Mouse (Mus musculus): ENCODE measurements around the gene Map3k4. TPM values are rescaled to one million over a fixed set of nuclear protein-coding genes. Genes with fewer than 3 reads are reported as not detected.

The Map3k4 gene
- polyA plus RNA-seq, 1 experiment, result 19.6 TPM

DNA sequence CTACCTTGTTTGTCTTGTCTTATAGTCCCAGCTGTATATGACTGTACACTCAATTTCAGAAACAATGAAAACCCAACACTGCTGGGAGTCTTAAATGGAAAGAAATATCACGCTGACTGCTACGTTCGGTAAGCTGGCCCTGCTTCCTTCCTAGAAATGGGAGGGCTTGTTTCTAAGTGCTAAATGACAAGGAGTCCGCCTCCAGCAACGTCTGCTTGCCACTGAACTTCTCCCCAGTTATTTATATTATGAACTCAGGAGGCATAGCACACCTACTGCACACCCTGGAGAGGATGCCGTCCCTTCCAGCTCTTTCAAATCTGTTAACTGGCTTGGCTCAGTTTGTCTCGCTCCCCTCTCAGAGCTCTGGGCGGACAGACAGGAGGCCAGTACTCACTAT, 105.2 kb downstream of the Map3k4 start:
- TF ChIP-seq SRF (IDR thresholded peaks at IDR 0.05; ENCODE audit: control insufficient read depth, insufficient read length, low read depth), result no peak
- no peak for TF ChIP-seq E2F4 (IDR thresholded peaks at IDR 0.05; ENCODE audit: insufficient read depth)
- Histone ChIP-seq H3K36me3 (ENCODE audit: control insufficient read depth, insufficient read depth) (peaks cover 7% of the 10 kb centered on the region), H3K4me3 (no peak overlapping the region), H3K4me2 (ENCODE audit: low read depth) (no peak overlapping the region), H3K27me3 (ENCODE audit: control insufficient read depth, insufficient read depth, insufficient read length) (no peaks in the 10 kb centered on the region), H3K79me2 (ENCODE audit: control insufficient read depth, insufficient read depth) (no peaks in the 10 kb centered on the region), H3ac (ENCODE audit: control insufficient read depth, insufficient read length) (no peak overlapping the region)

DNA sequence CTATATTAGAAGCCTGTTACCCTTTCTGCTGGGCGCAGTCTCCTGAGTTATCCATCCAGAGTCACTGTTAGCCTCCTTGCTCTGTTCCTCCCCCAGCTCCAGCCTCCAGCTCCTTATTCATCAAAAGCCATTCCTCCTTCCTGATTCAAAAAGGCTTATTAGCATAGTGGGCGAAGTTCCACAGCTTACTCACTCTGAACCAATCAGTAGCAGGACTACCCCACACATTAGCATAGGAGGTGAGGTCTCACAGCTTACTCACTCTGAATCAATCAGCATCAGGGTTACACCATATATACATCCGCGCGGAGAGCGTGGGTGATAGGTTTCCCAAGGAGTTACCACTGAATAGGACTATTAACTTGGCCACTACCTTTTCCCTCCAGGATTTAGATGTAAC, 106.3 kb downstream of the Map3k4 start:
- Histone ChIP-seq H3K4me2 (ENCODE audit: low read depth) (no peak overlapping the region), H3ac (ENCODE audit: control insufficient read depth, insufficient read length) (no peak overlapping the region), H3K27me3 (ENCODE audit: control insufficient read depth, insufficient read depth, insufficient read length) (no peaks in the 10 kb centered on the region), H3K4me3 (no peak overlapping the region), H3K36me3 (ENCODE audit: control insufficient read depth, insufficient read depth) (peaks cover 4% of the 10 kb centered on the region), H3K79me2 (ENCODE audit: control insufficient read depth, insufficient read depth) (no peaks in the 10 kb centered on the region)
- TF ChIP-seq CEBPB (IDR thresholded peaks at IDR 0.05; ENCODE audit: insufficient read depth, poor library complexity, severe bottlenecking), result no peak
- TF ChIP-seq MYOG (IDR thresholded peaks at IDR 0.05; ENCODE audit: control insufficient read depth in 1 of 3, insufficient read depth in 1 of 3, insufficient read length in 2 of 3, low read depth in 2 of 3), result no peak
- TF ChIP-seq SRF (IDR thresholded peaks at IDR 0.05; ENCODE audit: control insufficient read depth, insufficient read length, low read depth), result no peak
- TF ChIP-seq POLR2A (IDR thresholded peaks at IDR 0.05; ENCODE audit: insufficient read length, low read depth), result no peak
- TF ChIP-seq TCF12 (IDR thresholded peaks at IDR 0.05; ENCODE audit: insufficient read depth, poor library complexity, severe bottlenecking), result no peak
- no peak for TF ChIP-seq E2F4 (IDR thresholded peaks at IDR 0.05; ENCODE audit: insufficient read depth)

DNA sequence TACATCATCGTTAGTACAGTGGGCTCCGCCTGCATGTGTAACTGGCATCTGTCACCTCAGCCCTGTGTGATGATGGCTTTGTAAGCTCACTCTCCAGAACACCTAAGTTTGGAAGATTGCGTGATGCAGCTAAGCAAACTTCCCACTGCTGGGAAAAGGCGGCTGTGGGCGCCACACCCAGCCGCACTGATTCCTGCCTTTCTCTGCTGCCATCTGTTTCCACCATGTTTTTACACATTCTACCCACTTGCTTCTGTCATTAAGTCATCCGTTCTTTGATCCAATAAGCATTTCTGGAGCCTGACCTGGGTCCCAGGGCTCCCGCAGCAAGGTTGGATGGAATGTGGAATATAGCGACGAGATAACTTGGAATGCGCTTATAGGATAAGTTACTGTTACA, 106.7 kb downstream of the Map3k4 start:
- Histone ChIP-seq H3ac (ENCODE audit: control insufficient read depth, insufficient read length) (no peak overlapping the region), H3K4me3 (no peak overlapping the region), H3K36me3 (ENCODE audit: control insufficient read depth, insufficient read depth) (no peaks in the 10 kb centered on the region), H3K79me2 (ENCODE audit: control insufficient read depth, insufficient read depth) (no peaks in the 10 kb centered on the region), H3K27me3 (ENCODE audit: control insufficient read depth, insufficient read depth, insufficient read length) (no peaks in the 10 kb centered on the region), H3K4me2 (ENCODE audit: low read depth) (no peak overlapping the region)
- TF ChIP-seq POLR2A (IDR thresholded peaks at IDR 0.05; ENCODE audit: insufficient read length, low read depth) (no peak), CEBPB (IDR thresholded peaks at IDR 0.05; ENCODE audit: insufficient read depth, poor library complexity, severe bottlenecking) (no peak), SRF (IDR thresholded peaks at IDR 0.05; ENCODE audit: control insufficient read depth, insufficient read length, low read depth) (no peak), TCF12 (IDR thresholded peaks at IDR 0.05; ENCODE audit: insufficient read depth, poor library complexity, severe bottlenecking) (no peak), POLR2AphosphoS2 (IDR thresholded peaks at IDR 0.05; ENCODE audit: insufficient read length, low read depth) (no peak), MYOD1 (IDR thresholded peaks at IDR 0.05; ENCODE audit: control insufficient read depth in 1 of 3, insufficient read length in 2 of 3, low read depth in 2 of 3) (no peak), REST (IDR thresholded peaks at IDR 0.05; ENCODE audit: insufficient read depth, insufficient read length) (no peak), TCF3 (IDR thresholded peaks at IDR 0.05; ENCODE audit: insufficient read length, low read depth) (no peak), E2F4 (IDR thresholded peaks at IDR 0.05; ENCODE audit: insufficient read depth) (no peak), MYOG (IDR thresholded peaks at IDR 0.05; ENCODE audit: control insufficient read depth in 1 of 3, insufficient read depth in 1 of 3, insufficient read length in 2 of 3, low read depth in 2 of 3) (no peak), MAX (IDR thresholded peaks at IDR 0.05; ENCODE audit: low read depth) (no peak), USF1 (IDR thresholded peaks at IDR 0.05; ENCODE audit: low read depth) (no peak)

DNA sequence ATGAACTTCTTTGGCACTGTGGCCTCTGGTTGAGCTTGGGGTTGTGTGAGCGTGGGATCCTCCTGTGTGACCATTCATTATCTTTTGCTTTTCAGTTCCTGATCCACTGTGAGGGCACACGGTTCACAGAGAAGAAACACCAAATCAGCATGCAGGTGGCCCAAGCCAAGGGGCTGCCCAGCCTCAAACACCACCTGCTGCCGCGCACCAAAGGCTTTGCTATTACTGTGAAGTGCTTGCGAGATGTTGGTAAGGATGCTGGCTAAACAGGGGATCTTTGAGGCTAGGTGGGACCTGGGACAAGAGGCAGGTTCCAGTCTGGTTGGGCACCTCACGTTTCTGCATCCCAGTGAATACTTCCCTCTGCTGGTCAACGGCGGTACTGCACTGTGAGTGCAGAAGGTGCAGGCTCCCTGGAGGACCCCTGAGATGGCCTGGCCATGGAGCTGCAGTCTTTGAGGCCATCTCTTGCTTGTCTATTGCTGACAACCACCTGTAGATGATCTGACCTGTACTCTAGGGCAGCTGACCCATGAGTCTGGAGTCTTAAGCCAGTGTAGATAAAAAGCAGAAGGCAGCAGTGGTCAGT, 108.0 kb downstream of the Map3k4 start:
- H3ac ChIP-seq (ENCODE audit: control insufficient read depth, insufficient read length), result no peak overlapping the region
- no peaks in the 10 kb centered on the region for H3K27me3 ChIP-seq (ENCODE audit: control insufficient read depth, insufficient read depth, insufficient read length)
- H3K4me3 ChIP-seq, result no peak overlapping the region
- H3K36me3 ChIP-seq (ENCODE audit: control insufficient read depth, insufficient read depth), result no peaks in the 10 kb centered on the region
- peak in 1 of 3 experiments; percentile 24 for TF ChIP-seq MYOD1 (IDR thresholded peaks at IDR 0.05; ENCODE audit: control insufficient read depth in 1 of 3, insufficient read length in 2 of 3, low read depth in 2 of 3)
- no peak for TF ChIP-seq CEBPB (IDR thresholded peaks at IDR 0.05; ENCODE audit: insufficient read depth, poor library complexity, severe bottlenecking)
- H3K4me2 ChIP-seq (ENCODE audit: low read depth), result no peak overlapping the region
- H3K79me2 ChIP-seq (ENCODE audit: control insufficient read depth, insufficient read depth), result no peaks in the 10 kb centered on the region

DNA sequence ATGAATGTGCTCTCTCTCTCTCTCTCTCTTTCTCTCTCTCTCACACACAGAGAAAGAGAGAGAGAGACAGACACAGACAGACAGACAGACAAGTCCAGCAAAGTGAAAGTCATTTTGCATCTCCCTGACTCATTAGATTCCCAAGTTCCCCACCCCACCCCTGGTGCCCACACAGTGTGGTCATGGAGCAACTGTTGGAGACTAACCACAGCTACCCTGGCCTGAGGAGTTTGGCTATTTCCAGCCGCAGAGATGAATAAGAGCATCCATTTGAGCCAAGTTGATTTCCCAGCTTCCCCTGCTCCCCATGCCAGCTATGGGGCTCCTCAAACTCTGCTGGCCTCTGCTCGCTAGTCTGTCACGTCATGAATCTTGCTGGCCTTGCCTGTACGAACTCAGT, 109.1 kb downstream of the Map3k4 start:
- no peaks in the 10 kb centered on the region for H3K79me2 ChIP-seq (ENCODE audit: control insufficient read depth, insufficient read depth)
- no peaks in the 10 kb centered on the region for H3K27me3 ChIP-seq (ENCODE audit: control insufficient read depth, insufficient read depth, insufficient read length)
- no peak overlapping the region for H3ac ChIP-seq (ENCODE audit: control insufficient read depth, insufficient read length)
- H3K4me2 ChIP-seq (ENCODE audit: low read depth), result peak overlapping the region; percentile 43
- TF ChIP-seq REST (IDR thresholded peaks at IDR 0.05; ENCODE audit: insufficient read depth, insufficient read length), result no peak
- peak; percentile 62 for TF ChIP-seq TCF12 (IDR thresholded peaks at IDR 0.05; ENCODE audit: insufficient read depth, poor library complexity, severe bottlenecking)
- peak; percentile 31 to 88 (median 83) for TF ChIP-seq MYOG (IDR thresholded peaks at IDR 0.05; ENCODE audit: control insufficient read depth in 1 of 3, insufficient read depth in 1 of 3, insufficient read length in 2 of 3, low read depth in 2 of 3)
- no peak for TF ChIP-seq MAX (IDR thresholded peaks at IDR 0.05; ENCODE audit: low read depth)
- TF ChIP-seq USF1 (IDR thresholded peaks at IDR 0.05; ENCODE audit: low read depth), result no peak
- peak in 2 of 3 experiments; percentile 58 to 71 for TF ChIP-seq MYOD1 (IDR thresholded peaks at IDR 0.05; ENCODE audit: control insufficient read depth in 1 of 3, insufficient read length in 2 of 3, low read depth in 2 of 3)
- no peak for TF ChIP-seq POLR2A (IDR thresholded peaks at IDR 0.05; ENCODE audit: insufficient read length, low read depth)
- TF ChIP-seq TCF3 (IDR thresholded peaks at IDR 0.05; ENCODE audit: insufficient read length, low read depth), result no peak
- no peak for TF ChIP-seq SRF (IDR thresholded peaks at IDR 0.05; ENCODE audit: control insufficient read depth, insufficient read length, low read depth)
- TF ChIP-seq CEBPB (IDR thresholded peaks at IDR 0.05; ENCODE audit: insufficient read depth, poor library complexity, severe bottlenecking), result no peak
- H3K4me3 ChIP-seq, result no peak overlapping the region
- no peaks in the 10 kb centered on the region for H3K36me3 ChIP-seq (ENCODE audit: control insufficient read depth, insufficient read depth)

All from myocyte (in vitro differentiated cells).